Mouse (Mus musculus): ENCODE results near the gene Thap7.
"Not testable (repeated sequence)": the region's sequence is repeated elsewhere in the genome, so short reads cannot be mapped to it uniquely, and the experiment has no call there.

Thap7 gene

DNA sequence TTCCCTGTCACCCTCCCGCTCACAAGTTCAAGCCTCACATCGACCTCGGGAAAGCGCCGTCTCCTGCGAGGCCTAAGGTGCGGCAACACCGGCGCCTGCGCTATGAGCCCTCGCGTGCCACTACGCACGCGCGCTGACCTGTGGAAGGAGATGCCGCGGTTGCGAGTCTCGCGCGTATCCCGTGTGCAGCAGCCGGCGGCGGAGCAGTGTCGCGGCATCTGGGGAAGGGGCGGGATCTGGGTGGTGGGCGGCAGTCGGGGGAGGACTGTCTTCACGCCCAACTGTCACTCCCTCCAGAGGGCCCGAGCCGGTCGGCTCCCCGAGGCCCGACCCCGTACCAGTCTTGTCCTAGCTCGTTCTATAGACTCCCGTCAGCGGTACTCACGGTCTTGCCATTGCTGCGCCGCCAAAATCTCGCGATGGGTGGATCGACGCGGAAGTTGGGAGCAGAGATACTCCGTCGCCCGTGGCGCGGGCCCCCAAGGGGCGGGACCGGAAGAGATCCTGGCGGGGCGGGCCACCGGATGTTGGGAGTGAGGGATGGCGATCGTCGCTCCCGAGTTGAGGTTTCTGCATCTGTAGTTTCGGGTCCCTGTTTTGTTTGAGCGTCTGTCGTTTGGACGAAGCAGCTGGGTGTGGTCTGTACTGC lies at the start of gene Thap7:
TSS of gene Thap7 (minus strand) at position 497 of the 649 bp plus-strand sequence.
- DNase-seq (ENCODE audit: low read depth, low spot score), result peak; percentile 98

DNA sequence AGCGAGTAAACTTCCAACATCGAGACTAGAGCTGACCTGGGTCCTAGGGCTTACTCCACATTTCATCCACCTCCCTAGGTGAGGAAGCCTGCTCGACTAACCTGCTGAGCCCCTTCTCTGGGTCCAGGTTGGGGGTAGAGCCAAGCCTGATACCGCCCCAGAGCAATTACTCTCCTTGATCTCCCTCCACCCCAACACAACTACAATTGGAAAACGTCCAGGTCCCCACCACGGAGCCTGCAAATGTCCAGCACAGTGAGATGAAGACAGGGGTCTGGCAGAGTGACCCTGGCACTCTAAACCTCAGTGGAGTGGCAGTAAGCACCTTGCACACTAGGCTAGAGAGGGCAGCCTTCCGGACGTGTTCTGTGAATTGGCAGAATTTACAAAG lies 45.9 kb upstream of the Thap7 start:
- no peak for DNase-seq (ENCODE audit: low read depth, low spot score)

DNA sequence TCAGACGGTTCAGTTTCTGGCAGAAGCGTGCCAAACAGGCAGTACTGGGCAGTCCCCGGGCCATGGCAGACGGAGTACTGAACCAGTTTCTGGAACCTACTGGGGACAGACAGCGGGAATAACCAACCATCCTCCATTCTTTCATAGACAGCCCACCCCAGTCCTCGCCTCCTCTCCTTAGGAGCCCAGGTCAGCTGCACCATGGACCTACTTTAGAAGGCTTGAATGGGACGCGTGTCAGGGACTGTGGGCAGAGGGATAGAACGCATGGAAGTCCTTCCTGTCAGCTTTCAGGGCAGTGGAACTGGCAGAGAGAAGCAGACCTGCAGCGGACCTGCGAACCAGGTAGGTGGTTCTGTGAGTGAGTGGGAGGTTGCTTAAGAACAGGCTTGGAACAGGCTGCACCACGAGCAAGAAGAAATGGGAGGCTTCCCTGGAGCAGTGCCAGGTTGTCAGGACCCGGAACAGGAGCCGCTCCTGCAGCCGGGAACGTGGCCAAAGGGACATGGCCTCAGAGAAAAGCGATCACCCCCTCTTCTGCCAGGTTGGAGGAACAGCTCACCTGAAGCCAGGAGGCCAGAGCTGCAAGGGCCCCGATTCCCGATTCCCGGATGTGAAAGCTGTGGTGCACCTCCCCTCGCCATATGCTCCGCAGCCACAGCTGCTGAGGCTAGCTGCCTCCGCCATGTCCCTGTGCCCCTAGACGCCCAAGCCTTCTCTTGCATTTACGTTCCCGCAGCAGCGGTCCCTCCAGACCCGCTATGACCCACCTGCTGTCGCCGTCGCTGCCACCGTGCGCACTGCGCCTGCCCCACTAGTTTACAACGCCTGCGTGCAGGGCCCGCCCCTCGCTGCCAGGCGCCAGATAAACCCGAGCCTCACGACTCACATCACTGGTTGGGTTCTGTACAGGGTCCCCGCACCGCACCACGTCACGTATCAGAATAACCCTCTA lies 45.2 kb upstream of the Thap7 start:
- DNase-seq (ENCODE audit: low read depth, low spot score), result peak; percentile 31

DNA sequence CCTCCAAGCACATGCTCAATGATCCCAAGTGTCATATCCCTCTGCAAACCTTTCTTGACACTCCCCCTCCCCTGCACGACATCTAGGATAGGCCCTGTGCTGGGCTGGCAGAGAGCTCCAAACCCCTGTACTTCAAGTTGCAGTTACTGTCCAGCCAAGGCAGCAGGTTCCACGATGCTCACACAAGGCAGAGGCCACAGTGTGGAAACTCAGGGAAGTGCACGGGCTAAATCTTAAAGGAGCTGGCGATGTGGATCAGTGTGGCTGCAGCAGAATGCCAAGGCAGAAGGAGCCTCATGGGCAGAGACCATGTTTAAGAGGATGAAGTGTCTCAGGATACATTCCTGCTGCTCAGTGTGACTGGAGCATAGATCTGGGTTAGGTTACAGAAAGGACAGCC lies 35.2 kb upstream of the Thap7 start:
- no peak for DNase-seq (ENCODE audit: low read depth, low spot score)

DNA sequence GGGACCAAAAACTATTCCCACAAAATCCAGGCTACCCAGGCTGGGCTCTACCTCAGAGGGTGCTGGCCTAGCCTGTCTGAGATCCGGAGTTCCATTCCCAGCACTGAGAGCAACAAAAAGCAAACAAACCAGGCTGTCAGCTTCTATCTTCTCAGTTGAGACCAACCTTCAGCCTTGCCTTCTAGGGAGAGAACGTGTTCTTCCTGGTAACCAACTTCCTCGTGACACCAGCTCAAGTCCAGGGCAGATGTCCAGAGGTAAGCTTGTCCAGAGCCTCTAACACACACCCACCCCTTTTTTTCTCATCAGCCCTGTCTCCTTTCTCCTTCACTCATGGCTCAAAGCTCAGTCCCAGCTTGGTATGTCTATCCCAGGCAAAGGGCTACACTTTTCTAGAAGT lies 33.8 kb upstream of the Thap7 start:
- no peak for DNase-seq (ENCODE audit: low read depth, low spot score)

DNA sequence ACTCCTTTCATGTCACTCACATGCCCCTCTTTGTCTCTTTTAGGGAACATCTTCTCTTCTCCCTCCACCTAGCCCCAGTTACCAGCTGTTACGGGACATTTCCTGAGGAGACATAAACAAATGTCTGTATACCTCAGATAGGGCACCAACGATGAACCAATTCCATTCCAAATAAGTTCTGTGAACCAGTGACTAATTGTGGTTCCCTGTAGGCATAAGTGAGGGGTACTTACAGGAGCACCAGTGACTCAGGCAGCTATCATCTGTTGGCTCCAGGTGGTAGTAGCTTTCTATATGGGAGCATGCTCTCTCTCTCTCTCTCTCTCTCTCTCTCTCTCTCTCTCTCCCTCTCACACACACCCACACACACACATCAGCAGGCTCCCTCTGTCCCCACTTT lies 33.3 kb upstream of the Thap7 start:
- no peak for DNase-seq (ENCODE audit: low read depth, low spot score)

DNA sequence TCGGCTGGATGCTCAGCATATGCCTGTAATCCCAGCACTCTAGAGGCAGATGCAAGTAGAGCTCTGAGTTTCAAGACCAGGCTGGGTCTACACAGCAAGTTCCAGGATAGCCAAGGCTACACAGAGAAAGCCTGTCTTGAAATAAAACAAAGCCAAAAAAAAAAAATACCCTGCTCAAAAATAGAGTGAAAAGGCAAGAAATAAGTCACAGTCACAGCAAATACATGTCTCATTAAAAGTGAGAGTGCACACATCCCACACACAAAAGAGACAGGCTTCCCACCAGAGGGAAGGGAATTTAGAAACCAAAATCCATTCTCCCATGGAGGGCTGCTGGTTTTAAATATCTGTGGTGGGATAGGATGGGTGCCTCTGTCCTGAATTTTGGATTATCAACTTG lies 32.6 kb upstream of the Thap7 start:
- DNase-seq (ENCODE audit: low read depth, low spot score), result no peak

DNA sequence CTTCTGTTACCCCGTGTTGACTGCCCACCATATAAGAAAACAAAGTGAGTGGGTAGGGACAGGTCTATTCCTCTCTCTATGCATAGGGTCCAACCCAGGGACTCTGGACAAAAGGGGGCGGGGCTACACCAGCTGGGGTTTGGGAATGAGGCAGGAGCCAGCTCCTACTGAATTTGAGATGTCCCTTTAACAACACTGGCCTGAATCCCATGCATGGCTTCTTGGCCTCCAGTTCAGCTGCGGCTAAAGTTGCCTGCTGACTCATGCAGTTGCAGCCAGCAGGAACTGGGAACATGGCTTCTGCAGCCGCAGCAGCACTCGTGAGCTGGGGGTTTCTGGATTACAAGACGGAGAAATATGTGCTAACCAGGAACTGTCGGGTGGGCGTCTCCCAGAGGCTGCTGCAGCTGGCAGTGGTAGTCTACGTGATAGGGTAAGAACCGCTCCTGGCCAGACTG lies 30.8 kb upstream of the Thap7 start, which contains the start of gene P2rx6:
TSS of gene P2rx6 (plus strand) at position 135 of the 458 bp plus-strand sequence.
- DNase-seq (ENCODE audit: low read depth, low spot score), result peak; percentile 60

DNA sequence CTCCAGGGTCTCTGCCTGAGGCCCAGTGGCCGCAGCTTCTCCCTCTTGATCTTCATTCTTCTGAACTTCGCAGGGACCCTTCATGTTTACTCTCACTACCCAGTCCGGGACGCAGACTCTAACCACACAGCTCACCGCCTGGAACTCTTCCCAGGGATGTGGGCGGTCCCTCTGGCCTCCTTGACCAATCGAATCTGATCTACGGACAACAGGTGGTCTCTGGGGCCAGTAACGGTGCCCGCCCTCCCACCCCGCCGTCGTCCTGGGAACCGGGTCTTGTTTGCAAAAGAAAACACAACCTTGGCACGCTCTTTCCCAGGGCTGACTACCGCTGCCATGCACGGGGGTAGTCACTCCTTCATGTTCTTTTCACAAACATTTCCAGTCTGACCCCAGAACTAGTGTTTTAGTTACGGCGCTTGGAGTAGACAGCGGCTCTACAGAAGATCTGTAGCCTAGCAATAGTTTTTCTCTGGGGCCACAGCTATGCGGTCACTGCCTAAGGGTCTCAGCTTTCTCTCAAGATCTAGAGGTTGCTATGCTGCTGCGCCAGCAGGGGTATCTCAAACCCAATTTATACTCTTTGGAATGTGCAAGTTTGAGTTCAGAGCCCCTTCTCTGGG lies 30.3 kb upstream of the Thap7 start, which contains the start of gene Lrrc74b:
TSS of gene Lrrc74b (minus strand) at position 120 of the 623 bp plus-strand sequence.
- DNase-seq (ENCODE audit: low read depth, low spot score), result peak; percentile 88

DNA sequence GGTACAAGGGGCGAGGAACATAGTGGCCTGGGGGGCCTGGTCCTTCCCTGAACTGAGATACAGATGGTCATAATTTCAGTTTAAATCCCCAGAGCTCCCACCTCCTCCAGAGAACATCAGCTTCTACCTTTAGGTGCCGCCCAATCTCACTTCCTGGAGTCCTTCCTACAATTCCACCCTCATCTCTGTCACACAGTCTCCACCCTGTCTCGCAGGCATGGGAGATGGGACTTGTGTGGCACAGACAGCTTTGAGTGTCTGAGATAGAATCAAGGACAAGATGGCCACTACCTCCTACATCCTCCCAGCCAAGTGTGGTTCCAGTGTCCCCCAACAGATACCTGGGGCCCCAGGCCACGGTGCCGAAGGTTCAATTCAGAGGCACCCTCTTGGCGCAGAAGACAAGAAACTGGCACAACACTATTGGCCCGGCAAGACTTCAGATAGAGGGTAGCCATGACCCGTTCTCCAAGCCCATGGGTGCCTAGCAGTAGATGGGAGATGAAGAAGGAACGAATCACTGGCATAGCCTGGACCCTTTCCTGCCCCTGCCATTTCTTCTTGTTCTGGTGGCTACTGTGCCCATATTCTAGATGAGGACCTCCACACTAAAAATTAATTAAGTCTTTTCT lies 28.6 kb upstream of the Thap7 start:
- DNase-seq (ENCODE audit: low read depth, low spot score), result no peak

DNA sequence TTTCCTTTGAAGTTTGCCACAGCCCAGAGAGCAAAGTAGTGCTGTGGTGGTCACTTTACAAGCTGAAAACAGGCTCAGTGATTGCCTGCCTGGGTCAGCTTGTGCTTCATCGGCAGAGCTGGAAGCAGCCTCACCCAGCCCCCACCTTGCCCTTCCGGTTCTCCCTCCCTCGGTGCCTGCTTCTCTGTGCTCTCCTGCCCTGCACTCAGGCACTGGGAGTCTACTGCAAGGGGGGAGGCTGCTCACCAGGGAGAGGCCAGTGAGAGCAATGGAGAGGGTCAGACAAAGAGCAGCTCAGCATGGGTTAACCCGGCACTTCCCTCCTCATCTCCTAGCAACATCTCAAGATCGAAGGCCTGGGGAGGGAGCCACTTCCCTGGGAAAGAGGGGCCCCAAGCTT lies 27.9 kb upstream of the Thap7 start:
- no peak for DNase-seq (ENCODE audit: low read depth, low spot score)

DNA sequence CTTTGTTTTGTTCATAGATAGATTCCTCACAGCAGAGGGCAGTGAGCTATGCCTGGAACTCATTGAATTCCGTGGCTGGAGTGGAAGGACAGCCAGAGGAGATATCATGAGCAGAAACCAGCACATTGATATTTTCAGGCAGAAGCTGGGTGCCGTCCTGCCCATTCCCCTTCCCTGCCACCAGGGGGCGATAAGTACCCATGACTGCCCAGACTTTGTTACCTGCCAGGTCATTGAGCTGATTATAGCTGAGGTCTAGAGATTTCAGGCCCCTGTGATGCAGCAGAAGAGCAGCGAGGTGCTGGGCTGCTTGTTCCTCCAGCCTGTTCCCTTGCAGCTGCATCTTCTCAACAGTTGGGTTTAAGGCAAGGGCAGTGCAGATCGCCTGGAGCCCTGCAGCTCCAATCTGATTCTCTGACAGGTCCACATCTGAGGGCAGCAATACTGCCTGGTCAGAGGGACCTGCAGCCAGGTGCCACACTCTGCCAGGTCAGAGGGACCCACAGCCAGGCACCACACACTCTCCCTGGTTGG lies 27.1 kb upstream of the Thap7 start:
- peak; percentile 72 for DNase-seq (ENCODE audit: low read depth, low spot score)

DNA sequence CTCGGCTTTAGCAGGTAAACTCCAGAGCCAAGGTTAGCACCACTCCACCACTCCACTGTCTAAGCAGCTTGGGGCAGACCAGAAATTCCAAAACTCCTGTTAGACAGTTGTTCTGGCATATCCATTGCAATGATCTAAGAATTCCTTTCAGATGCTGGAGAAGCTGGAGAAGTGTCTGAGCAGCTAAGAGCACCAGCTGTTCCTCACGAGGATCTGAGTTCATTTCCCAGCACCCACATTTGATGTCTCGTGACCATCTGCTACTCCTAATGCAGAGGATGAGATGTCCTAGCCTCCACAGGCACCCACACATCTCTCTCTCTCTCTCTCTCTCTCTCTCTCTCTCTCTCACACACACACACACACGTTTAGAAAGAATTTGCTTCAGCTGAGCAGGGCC lies 26.0 kb upstream of the Thap7 start:
- DNase-seq (ENCODE audit: low read depth, low spot score), result no peak

DNA sequence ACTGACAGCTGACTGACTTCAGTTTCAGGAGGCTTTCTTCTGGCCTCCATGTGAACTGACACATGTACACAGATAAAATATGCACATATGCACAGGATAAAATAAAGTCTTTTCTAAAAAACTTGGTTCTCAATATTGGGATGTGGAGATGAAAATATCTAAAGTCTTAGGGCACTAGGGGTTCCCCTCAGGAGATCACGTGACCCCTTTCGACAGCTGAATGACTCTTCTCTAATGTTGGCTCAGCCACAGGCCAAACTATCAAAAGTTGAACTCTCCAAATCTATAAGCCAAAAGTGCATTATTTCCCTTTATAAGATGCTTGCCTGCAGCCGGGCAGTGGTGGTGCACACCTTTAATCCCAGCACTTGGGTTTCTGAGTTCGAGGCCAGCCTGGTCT lies 25.2 kb upstream of the Thap7 start:
- no peak for DNase-seq (ENCODE audit: low read depth, low spot score)

DNA sequence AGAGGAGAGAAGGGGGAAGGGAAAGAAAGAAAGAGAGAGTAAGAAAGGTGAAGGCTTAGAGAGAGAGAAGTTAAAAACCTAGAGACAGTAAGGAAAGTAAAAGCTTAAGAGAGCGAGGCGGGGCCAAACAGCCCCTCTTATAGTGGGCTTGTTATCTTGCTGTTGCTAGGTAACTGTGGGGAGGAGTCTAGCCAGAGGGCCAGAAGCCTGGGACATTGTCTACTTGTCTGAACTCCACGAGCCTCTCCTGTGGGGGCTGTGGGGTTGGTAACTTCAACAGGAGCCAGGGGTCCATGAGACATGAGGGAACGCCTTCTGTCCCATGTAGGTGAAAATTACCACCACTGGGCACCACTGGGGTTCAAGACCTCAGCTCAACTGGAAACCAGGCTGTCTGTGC lies 23.8 kb upstream of the Thap7 start:
- not testable (repeated sequence) for DNase-seq (ENCODE audit: low read depth, low spot score)

DNA sequence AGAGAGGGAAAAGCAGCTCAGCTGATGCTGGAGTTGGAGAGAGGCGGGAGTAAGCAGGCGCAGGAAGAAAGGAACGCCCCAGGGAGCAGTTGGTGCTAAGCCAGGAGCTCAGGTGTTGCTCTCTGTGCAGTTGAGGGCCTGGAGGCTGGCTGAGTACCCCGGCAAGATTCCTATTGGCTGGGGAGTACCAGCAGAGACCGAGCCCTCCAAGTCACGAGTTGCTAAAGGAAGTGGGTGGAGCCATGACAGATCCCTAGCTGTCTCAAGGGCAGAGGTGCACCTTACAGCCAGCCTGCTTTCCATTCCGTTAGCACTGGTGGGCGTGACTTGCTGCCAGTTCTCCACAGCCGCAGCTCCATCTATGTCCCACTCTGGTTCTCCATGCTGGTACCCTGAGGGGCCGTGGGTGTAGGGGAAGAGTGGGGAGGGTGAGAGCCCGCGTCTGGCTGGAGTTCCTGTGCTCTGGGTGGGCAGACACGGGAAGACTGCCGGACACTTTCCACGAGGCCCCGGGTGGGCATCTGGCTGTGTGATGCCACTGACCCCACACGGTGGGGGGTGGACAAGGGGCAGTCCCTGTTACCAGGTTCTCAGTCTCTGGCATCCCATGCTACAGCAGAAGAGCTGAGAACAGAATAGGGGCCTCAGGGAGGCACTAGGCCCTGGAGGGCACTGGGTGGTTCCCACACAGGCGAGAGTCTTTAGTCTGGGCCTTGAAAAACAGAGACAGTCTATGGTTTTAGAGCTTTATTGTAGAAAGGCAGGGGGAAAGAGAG lies 23.2 kb upstream of the Thap7 start:
- DNase-seq (ENCODE audit: low read depth, low spot score), result peak; percentile 76

DNA sequence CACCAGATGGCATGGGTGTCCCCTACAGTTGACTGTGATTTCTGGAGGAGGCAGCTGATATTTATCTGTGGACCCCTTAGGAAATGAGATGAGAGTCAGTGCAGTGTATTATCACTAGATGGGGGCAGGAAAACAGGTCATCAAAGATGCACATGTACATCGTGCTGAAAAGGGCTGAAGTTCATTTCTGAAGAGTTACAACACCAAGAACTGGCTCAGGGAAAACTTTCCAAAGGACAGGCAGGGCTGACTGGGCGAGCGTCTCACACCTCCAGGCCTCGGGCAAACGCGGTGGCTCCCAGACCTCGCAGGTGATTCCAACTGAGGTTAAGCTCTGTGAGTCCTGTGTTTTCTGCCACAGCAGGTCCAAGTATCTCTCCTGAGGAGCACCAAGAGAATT lies 21.9 kb upstream of the Thap7 start:
- no peak for DNase-seq (ENCODE audit: low read depth, low spot score)

DNA sequence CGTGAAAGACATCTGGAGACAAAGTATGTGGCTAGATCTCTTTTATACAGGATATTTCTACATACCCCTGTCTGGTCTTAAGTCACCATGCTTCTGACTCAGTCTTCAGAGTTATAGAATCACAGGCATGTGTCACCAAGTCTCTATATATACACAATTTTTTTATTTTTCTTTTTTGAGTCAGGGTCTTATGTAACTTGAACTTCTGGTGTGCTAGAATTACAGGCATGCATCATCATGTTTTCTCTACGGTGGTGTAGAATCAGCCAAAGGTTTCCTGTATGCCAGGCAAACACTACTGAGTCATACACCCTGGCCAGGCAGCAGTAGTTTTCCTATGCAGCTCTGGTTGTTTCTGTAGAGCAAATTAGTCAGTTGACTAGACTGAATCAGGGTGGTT lies 11.7 kb upstream of the Thap7 start:
- DNase-seq (ENCODE audit: low read depth, low spot score), result no peak

DNA sequence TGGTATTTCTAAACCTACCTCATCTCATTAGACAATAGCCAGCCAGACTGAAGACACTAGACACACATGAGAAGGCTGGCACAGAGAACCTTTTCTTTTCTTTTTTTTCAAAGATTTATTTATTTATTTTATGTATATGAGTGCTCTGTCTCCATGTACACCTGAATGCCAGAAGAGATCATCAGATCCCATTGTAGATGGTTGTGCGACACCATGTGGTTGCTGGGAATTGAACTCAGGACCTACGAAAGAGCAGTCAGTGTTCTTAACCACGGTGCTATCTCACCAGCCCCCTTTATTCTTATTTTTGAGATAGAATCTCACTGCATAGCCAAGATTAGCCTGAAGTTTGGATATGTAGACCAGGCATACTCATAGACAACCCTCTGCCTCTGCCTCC lies 5.6 kb upstream of the Thap7 start:
- no peak for DNase-seq (ENCODE audit: low read depth, low spot score)

DNA sequence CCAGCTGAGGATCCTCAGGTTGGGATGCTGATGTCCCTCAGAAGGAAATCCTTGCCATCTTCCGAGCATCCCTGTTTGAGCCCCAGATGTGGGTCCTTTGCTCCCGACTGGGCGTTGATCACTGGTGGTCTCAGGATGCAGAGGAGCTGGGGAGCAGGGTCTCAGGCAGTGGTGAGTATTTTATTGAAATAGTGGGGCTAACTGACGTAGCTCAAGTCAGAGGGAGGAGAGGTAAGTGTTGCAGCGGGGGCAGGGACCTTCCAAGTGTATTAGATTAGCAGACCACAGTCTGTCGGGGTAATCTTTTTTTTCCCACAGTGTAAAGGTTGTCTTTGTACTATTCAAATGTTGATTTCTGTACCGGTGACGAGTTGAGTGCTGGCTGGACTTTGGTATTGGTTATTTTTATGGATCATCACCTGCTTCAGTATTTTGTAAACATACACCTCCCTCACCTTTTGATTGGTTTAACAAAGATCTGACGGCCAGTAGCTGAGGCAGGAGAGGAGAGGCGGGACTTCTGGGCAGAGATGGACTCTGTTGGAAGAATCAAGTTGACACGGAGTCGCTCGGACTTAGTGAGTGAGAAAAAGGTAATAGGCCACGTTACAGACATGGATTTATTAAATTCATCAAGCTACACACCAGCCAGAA lies 1.9 kb upstream of the Thap7 start:
- DNase-seq (ENCODE audit: low read depth, low spot score), result no peak

All from mesoderm, embryonic 11.5 days (tissue).